Mouse (Mus musculus) neural tube, embryonic 12.5 days (tissue): ENCODE results near the gene Acta2. TPM values are rescaled to one million over a fixed set of nuclear protein-coding genes. Genes with fewer than 3 reads are reported as not detected.

Source experiments
- ATAC-seq: fragments of 200-750 bp; cut with Nextera tagmentation; 2 replicates; pipeline ENCODE4 v1.8.0; 2017; ENCODE audit warnings: low read depth, mild to moderate bottlenecking, moderate TSS enrichment, moderate library complexity; ENCODE audit not compliant: low FRiP score
- H3K27ac ChIP-seq: fragments of 300-500 bp; sonication (generic); 2 replicates; pipeline ENCODE4 v1.5.1; 2016
- H3K27me3 ChIP-seq: fragments of 300-500 bp; sonication (generic); replicated peaks from 2 replicates; pipeline ENCODE4 v1.6.1; 2016; ENCODE audit warnings: mild to moderate bottlenecking
- H3K36me3 ChIP-seq: fragments of 300-500 bp; sonication (generic); 2 replicates; pipeline ENCODE4 v1.6.1; 2016; ENCODE audit warnings: mild to moderate bottlenecking
- H3K4me1 ChIP-seq: fragments of 300-500 bp; sonication (generic); 2 replicates; pipeline ENCODE4 v1.6.1; 2016
- H3K4me2 ChIP-seq: fragments of 300-500 bp; sonication (generic); replicated peaks from 2 replicates; pipeline ENCODE4 v1.6.1; 2016; ENCODE audit warnings: mild to moderate bottlenecking
- H3K4me3 ChIP-seq: fragments of 300-500 bp; sonication (generic); 2 replicates; pipeline ENCODE4 v1.5.1; 2016
- H3K9ac ChIP-seq: fragments of 300-500 bp; sonication (generic); 2 replicates; pipeline ENCODE4 v1.6.1; 2016; ENCODE audit warnings: mild to moderate bottlenecking
- H3K9me3 ChIP-seq: fragments of 300-500 bp; sonication (generic); 2 replicates; pipeline ENCODE4 v1.6.1; 2016; ENCODE audit warnings: mild to moderate bottlenecking
- WGBS: fragments of 180-500 bp; shearing (Covaris S2); methylation state at CpG from one replicate; pipeline ENCODE4 v1.1.7; 2016; 5-methylcytosine and 5-hydroxymethylcytosine counted together
- polyA plus RNA-seq: library from polyadenylated mRNA; unstranded; fragments of >200 nt; fragmentation: Nextera tagmentation; extraction: Ambion mirVana; gene quantifications from 2 replicates; pipeline ENCODE4 v1.2.1, GENCODE M21; 2016

Gene Acta2
- 45.0 and 60.4 TPM in 2 replicates for polyA plus RNA-seq

DNA sequence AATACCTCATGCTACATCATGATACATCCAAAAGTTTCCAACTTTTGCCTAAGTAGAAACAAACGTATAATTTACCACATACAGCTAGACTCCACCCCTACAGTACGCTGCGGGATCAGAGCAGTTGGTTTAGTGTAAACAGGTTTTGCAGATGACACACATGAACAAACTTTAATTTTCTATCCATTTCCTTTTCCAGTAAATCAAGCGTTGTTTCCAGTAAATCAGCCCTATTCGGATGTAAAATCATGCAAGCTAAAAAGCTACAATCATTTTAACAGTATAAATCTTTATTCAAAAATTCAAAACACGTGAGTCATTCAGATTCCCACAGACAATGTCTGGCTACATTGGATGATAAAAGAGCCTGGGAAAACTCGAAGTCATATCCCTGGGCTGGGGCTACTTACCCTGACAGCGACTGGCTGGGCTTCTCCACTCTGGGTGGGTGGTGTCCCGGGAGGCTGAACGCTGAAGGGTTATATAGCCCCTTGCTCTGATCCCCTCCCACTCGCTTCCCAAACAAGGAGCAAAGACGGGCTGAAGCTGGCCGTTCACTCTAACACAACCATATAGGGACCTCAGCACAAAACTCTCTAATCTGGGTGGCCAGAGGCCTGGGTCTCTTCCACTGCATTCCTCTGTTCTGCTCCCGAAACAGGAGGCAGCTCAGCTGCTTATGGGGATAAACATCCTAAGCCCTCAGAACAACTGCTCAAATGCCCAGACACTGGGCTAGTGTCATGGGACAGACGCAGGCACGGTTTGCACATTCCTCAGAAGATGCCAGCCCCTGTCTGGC lies at the start of gene Acta2:
Acta2 (minus strand) TSS at position 711 of the 802 bp plus-strand sequence.
- Histone ChIP-seq H3K9ac (no peak within 1 kb of the TSS), H3K4me1 (no peaks in the 10 kb centered on the region)
- 46% methylated on average over 16 of the region's 16 CpGs for WGBS

DNA sequence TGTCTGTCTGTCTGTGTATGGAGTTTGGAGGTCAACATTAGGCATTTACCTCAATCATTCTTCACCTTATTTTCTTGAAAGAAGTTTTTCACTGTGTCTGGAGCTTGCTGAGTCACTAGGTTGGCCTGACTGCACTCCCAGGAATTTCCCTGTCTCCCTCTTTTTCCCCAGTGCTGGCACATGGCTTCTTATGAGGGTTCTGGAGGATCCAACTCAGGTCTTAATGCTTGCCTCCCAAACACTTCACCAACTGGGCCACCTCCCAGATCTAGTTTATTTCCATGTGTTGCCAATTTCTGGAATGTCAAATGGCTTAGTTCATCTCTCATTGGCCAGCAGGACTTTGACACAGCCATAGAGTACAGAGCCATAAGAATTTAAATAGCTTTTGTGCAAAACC lies 49.5 kb upstream of the Acta2 start:
- H3K9me3 ChIP-seq, result no peaks in the 10 kb centered on the region

More for the DNA sequence above, at the start of gene Acta2:
- Histone ChIP-seq H3K9me3 (no peaks in the 10 kb centered on the region), H3K27me3 (no peaks in the 10 kb centered on the region), H3K36me3 (no peaks in the 10 kb centered on the region), H3K27ac (no peak within 1 kb of the TSS), H3K4me3 (no peak within 1 kb of the TSS), H3K4me2 (no peak within 1 kb of the TSS)
- ATAC-seq, result no peak

DNA sequence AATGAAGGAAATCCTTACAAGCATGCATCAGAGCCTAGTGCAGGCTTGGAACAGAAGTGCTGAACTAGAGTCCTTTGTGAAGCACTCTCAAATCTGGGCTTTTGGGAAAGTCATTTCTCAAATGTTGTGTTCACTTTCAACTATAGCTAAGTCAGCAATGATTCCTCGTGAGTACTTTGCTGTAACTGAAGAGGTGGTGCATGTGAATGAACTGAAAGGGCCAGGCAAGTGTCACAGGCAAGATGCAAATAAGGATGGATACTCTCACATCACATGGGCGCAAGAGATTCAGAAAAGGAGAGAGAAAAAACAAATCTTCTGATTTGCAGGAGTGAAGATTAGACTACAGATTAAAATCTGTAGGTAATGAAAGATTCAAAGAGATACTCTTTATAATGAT lies 45.0 kb upstream of the Acta2 start:
- Histone ChIP-seq H3K9ac (no peak overlapping the region), H3K4me2 (no peak overlapping the region), H3K4me3 (no peak overlapping the region), H3K27ac (no peak overlapping the region), H3K36me3 (no peaks in the 10 kb centered on the region), H3K27me3 (no peaks in the 10 kb centered on the region), H3K9me3 (no peaks in the 10 kb centered on the region), H3K4me1 (no peaks in the 10 kb centered on the region)
- no peak for ATAC-seq
- WGBS, result 86% methylated on average over 2 of the region's 2 CpGs

More for the DNA sequence above, 49.5 kb upstream of the Acta2 start:
- H3K4me1 ChIP-seq, result no peaks in the 10 kb centered on the region
- H3K27ac ChIP-seq, result no peak overlapping the region
- no peak overlapping the region for H3K4me3 ChIP-seq
- H3K27me3 ChIP-seq, result no peaks in the 10 kb centered on the region
- H3K4me2 ChIP-seq, result no peak overlapping the region
- H3K9ac ChIP-seq, result no peak overlapping the region
- no peaks in the 10 kb centered on the region for H3K36me3 ChIP-seq
- no peak for ATAC-seq

DNA sequence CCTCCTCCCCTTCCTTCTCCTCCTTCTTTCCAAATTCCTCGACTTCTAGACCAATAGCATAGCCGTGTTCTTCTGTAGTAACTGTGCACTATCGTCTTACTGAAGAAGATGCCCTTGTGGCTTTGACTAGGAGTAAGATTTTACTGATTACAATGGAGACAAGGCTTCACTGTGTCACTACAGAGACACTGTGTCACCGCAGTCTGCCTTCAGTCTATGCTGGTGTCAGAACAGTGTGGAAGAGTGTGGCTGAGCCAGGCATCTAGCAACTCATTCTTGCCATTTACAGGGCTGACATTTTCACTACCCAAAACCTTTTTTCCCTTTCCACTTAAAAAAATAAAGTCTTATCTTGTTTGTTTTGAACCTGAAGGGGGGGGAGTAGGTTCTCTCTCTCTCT lies 43.8 kb upstream of the Acta2 start:
- H3K27me3 ChIP-seq, result no peaks in the 10 kb centered on the region
- H3K27ac ChIP-seq, result no peak overlapping the region
- no peak for ATAC-seq
- no peaks in the 10 kb centered on the region for H3K4me1 ChIP-seq
- no peaks in the 10 kb centered on the region for H3K36me3 ChIP-seq
- H3K4me3 ChIP-seq, result no peak overlapping the region
- H3K9me3 ChIP-seq, result no peaks in the 10 kb centered on the region
- WGBS, result 87% methylated on average over 4 of the region's 4 CpGs
- no peak overlapping the region for H3K9ac ChIP-seq
- no peak overlapping the region for H3K4me2 ChIP-seq

DNA sequence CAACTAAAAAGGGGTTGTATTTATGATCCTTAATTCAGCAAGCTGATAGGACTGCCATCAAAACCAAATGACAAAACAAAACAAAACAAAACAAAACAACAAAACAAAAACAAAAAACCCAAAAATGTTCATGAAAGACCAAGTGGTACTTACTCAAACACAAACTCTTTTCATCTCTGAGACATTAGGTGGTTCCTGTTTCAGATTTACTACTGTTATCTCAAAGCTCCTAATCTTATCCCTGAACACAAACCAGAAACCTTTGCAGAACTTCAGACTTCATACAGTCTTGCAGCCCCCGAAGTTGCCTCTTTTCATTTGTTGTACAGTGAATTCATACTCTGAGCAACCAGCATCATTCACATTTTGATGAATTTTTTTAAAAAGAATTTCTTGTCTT lies 43.1 kb upstream of the Acta2 start:
- Histone ChIP-seq H3K9me3 (no peaks in the 10 kb centered on the region), H3K9ac (no peak overlapping the region), H3K4me1 (no peaks in the 10 kb centered on the region), H3K4me2 (no peak overlapping the region), H3K36me3 (no peaks in the 10 kb centered on the region), H3K27me3 (no peaks in the 10 kb centered on the region), H3K27ac (no peak overlapping the region), H3K4me3 (no peak overlapping the region)
- ATAC-seq, result no peak
- WGBS, result 74% methylated on average over 1 of the region's 1 CpGs

DNA sequence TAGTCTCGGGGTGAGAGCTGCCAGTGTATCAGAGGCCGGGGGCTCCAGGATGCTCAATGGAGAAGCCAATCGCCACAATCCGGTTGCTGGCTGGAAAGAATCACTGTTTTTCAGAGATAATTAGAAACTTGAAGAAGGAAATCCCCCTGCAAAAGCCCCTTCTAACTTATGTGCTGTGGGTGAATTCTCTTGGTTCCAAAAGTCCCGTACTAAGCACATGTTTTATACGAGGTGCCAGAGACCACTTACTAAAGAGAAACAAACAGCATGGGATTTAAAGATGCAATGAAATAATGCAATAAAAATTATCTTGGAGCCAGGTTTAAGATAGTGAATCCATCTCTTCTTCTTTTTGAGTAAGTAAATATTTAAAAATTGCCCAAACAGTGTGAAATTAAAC lies 40.1 kb upstream of the Acta2 start:
- WGBS, result 86% methylated on average over 6 of the region's 6 CpGs
- no peak overlapping the region for H3K9ac ChIP-seq
- no peak for ATAC-seq
- H3K27me3 ChIP-seq, result no peaks in the 10 kb centered on the region
- H3K4me3 ChIP-seq, result no peak overlapping the region
- H3K36me3 ChIP-seq, result no peaks in the 10 kb centered on the region
- peaks cover 5% of the 10 kb centered on the region for H3K4me1 ChIP-seq
- H3K4me2 ChIP-seq, result no peak overlapping the region
- no peaks in the 10 kb centered on the region for H3K9me3 ChIP-seq
- no peak overlapping the region for H3K27ac ChIP-seq

DNA sequence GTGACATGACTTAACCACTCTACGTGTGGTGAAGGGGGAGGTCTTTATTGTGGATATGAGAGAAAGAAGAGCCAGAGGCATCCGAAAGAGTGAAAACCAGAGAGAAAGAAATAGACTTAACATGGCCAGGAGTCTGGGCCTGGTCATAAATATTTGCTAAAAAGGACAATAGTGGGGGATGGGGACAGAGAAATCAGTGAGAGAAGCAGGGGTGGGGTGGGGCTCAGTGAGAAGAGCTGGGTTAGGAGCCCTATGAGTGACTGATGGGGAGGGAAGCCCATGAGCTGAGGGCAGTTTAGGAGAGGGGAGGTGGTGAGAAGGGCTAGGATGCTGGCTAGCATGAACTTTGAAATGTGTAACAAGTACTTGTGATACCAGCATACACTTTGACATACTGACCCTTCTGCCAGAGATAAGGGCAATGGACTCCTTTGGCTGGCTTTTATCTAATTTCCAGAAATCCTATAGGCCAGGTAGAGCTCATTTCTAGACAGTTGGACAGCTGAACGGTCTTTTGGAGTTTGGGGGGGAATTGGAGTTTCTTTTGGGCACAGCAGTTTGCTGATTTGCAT lies 38.1 kb upstream of the Acta2 start:
- no peaks in the 10 kb centered on the region for H3K27me3 ChIP-seq
- no peak overlapping the region for H3K4me3 ChIP-seq
- H3K4me1 ChIP-seq, result peaks cover 11% of the 10 kb centered on the region
- H3K36me3 ChIP-seq, result no peaks in the 10 kb centered on the region
- H3K9ac ChIP-seq, result no peak overlapping the region
- 72% methylated on average over 3 of the region's 3 CpGs for WGBS
- no peaks in the 10 kb centered on the region for H3K9me3 ChIP-seq
- ATAC-seq, result no peak
- no peak overlapping the region for H3K4me2 ChIP-seq
- no peak overlapping the region for H3K27ac ChIP-seq

DNA sequence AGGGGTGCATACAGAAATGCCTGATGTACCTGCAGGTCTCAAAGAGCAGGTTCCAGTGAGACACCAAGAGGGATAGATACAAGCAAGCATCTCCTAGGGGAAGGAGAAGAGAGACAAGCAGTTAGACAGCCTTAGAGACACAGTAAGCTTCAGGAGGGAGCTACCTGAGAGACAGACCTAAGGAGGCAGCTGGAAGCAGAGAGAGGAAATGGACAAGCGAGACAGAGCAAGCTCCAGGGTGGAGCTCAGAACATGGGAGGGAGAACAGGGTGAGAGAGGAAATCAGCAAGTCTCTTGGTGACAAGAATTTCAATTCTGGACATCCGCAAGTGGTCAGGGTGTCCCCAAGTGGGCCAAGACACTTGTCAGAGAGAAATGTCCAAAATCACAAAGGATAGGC lies 37.3 kb upstream of the Acta2 start:
- no peak overlapping the region for H3K27ac ChIP-seq
- no peak overlapping the region for H3K4me2 ChIP-seq
- 78% methylated on average over 2 of the region's 2 CpGs for WGBS
- no peak overlapping the region for H3K4me3 ChIP-seq
- no peak for ATAC-seq
- no peaks in the 10 kb centered on the region for H3K27me3 ChIP-seq
- no peaks in the 10 kb centered on the region for H3K36me3 ChIP-seq
- H3K9me3 ChIP-seq, result no peaks in the 10 kb centered on the region
- peaks cover 11% of the 10 kb centered on the region for H3K4me1 ChIP-seq
- no peak overlapping the region for H3K9ac ChIP-seq

DNA sequence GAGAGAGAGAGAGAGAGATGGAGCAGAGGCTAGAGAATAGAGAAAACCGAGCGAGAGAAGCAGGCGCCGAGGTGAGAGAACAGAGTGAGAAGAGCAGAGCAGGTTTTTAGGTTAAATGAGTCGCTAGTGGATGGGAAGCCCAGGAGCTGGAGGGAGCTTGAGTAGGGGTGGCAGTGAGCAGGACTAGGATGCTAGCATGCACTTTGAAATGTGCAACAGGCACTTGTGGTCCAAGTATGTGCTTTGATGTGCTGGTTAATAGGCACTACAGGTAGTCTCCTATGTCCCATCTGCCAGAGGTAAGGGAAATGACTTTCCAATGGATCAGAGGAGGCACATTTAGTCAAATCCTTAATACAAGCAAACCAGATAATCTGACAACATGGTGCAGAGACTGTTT lies 36.6 kb upstream of the Acta2 start:
- Histone ChIP-seq H3K4me2 (no peak overlapping the region), H3K9ac (no peak overlapping the region), H3K36me3 (no peaks in the 10 kb centered on the region), H3K27me3 (no peaks in the 10 kb centered on the region), H3K4me1 (peaks cover 11% of the 10 kb centered on the region), H3K9me3 (no peaks in the 10 kb centered on the region), H3K4me3 (no peak overlapping the region), H3K27ac (no peak overlapping the region)
- WGBS, result 82% methylated on average over 5 of the region's 5 CpGs
- no peak for ATAC-seq

DNA sequence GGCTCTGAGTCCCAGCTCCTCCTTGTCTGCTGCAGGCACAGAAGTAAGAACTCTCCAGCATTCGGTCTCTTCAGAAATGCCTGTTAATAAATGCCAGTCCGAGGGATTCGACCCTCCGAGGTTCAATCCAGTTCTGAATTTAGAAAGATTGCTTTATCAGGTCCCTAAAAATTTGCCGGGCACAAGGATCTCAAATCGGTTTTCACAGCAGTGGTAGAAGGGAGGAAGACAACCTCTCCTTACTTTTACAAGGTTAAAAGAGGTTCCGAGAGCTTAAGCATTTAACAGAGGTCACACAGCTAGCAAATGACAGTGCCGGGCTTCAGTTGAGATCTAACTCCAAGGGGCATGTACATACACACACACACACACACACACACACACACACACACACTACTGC lies 36.0 kb upstream of the Acta2 start:
- H3K4me2 ChIP-seq, result no peak overlapping the region; the same call in 1 of the 2 replicates

DNA sequence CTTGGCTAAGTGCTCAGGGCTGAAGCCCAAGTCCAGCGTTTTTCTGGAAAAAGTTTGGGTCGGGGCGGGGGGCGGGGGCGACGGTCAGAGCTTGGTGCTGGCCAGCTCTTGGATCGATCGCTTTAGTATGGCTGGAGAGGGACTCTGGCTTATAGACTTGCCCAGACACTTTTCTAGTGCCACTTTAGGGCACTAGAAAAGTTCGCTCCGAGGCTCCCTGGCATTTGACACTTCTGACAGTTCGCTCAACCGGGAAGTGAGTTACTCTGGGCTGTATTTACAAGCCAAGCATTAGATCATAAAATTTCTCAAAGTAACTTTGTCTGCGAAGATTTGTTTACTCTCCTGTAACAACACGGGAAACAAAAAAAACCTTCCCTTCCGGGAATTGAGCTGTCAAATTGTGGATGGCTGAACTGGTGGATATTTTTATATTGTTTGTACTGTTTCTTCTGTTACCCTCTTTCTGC lies 35.5 kb upstream of the Acta2 start:
- no peaks in the 10 kb centered on the region for H3K27me3 ChIP-seq
- H3K9ac ChIP-seq, result 0 out of 2 replicates have a peak overlapping the region, but pooled peaks have one; percentile 34
- ATAC-seq, result 0 out of 2 replicates have a peak, but pooled peaks have one; percentile 15
- H3K27ac ChIP-seq, result no peak overlapping the region
- H3K4me3 ChIP-seq, result peak overlapping the region; percentile 33
- 22% methylated on average over 15 of the region's 15 CpGs for WGBS
- peaks cover 11% of the 10 kb centered on the region for H3K4me1 ChIP-seq
- H3K4me2 ChIP-seq, result peak overlapping the region; percentile 76
- no peaks in the 10 kb centered on the region for H3K9me3 ChIP-seq
- H3K36me3 ChIP-seq, result no peaks in the 10 kb centered on the region

More for the DNA sequence above, 36.0 kb upstream of the Acta2 start:
- 71% methylated on average over 8 of the region's 8 CpGs for WGBS
- Histone ChIP-seq H3K36me3 (no peaks in the 10 kb centered on the region), H3K27me3 (no peaks in the 10 kb centered on the region), H3K27ac (no peak overlapping the region), H3K4me1 (peaks cover 11% of the 10 kb centered on the region), H3K4me3 (no peak overlapping the region), H3K9me3 (no peaks in the 10 kb centered on the region), H3K9ac (no peak overlapping the region)
- no peak for ATAC-seq

DNA sequence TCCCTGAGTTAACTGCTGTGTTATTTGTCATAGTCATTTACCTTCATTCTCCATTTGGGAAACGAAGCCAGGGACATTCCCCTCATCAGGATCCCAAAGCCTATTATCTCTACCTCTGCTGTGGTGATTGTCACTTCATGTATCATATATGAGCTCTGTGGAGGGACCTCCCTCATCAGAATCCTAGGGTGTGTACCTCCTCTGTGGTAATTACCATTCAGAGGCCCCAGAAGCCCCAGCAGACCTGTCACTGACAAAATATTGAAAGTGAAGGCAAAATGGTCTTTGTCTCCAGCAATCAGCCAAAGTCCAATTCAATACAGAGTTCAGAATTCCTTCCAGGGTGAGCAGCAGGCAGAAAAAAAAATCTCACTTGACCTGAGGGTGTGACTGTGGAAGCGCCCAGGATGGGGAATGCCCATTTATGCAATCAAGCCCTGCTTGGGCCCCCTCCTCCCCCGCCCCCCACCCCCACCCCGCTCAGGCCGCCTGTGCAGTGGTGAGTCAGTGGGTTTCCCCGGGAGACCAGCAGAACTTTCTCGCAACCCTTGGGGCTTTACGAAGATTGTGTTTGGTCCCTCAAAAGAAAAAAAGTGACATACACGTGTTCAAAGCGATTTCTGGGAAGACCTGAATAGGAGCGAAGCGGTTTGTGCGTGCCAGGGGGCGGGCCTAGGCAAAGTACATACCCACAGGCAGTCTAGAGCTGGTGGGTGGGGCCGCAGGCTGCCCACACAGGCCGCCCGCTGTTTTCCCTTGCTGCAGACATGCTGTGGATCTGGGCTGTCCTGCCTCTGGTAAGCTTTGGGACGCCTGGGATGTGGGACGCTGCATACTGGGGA lies 34.8 kb upstream of the Acta2 start, which contains the start of gene Fas:
Fas (plus strand) TSS at position 719 of the 842 bp plus-strand sequence.
- Histone ChIP-seq H3K27ac (no peak within 1 kb of the TSS), H3K9me3 (no peaks in the 10 kb centered on the region), H3K9ac (0 out of 2 replicates have a peak within 1 kb of the TSS, but pooled peaks have one; percentile 34), H3K4me2 (peak within 1 kb of the TSS; percentile 76), H3K27me3 (no peaks in the 10 kb centered on the region), H3K4me3 (peak within 1 kb of the TSS; percentile 33), H3K4me1 (peaks cover 11% of the 10 kb centered on the region), H3K36me3 (no peaks in the 10 kb centered on the region)
- 4% methylated on average over 19 of the region's 19 CpGs for WGBS
- ATAC-seq, result peak; percentile 91
